Mouse (Mus musculus): ENCODE measurements around the gene D630003M21Rik. TPM values are rescaled to one million over a fixed set of nuclear protein-coding genes. Genes with fewer than 3 reads are reported as not detected.
A peak's percentile ranks its signal among the peaks of the same experiment; 100 is the strongest.

D630003M21Rik gene
- polyA plus RNA-seq, 1 experiment from 2014 or later: 8.9 TPM

GRCm38 (mm10) chr2:158186206-158186871, 42.7 kb downstream of the D630003M21Rik start:
- Histone ChIP-seq H3K9me3 (replicated peaks) (no peaks in the 10 kb centered on the region), H3K4me2 (replicated peaks) (no peak overlapping the region), H3K4me3 (no peak overlapping the region), H3K27me3 (no peaks in the 10 kb centered on the region), H3K36me3 (no peaks in the 10 kb centered on the region), H3K27ac (peak overlapping the region; percentile 12; the same call in 1 of the 2 replicates), H3K9ac (no peak overlapping the region), H3K4me1 (peaks cover 7% of the 10 kb centered on the region)
- WGBS: 75% methylated on average over 11 of the region's 11 CpGs
- ATAC-seq (ENCODE audit: low FRiP score): no peak

- Histone ChIP-seq H3K9ac (no peak overlapping the region), H3K4me2 (replicated peaks) (no peak overlapping the region), H3K36me3 (no peaks in the 10 kb centered on the region), H3K27me3 (no peaks in the 10 kb centered on the region), H3K4me1 (peaks cover 18% of the 10 kb centered on the region), H3K27ac (no peak overlapping the region), H3K4me3 (no peak overlapping the region), H3K9me3 (replicated peaks) (no peaks in the 10 kb centered on the region)
- 93% methylated on average over 8 of the region's 8 CpGs for WGBS
- no peak for ATAC-seq (ENCODE audit: low FRiP score)
Measured at GRCm38 (mm10) chr2:158183266-158183665, 45.8 kb downstream of the D630003M21Rik start.

- Histone ChIP-seq H3K9me3 (replicated peaks) (no peaks in the 10 kb centered on the region), H3K4me2 (replicated peaks) (no peak overlapping the region), H3K9ac (no peak overlapping the region), H3K36me3 (no peaks in the 10 kb centered on the region), H3K4me1 (peaks cover 24% of the 10 kb centered on the region), H3K27me3 (no peaks in the 10 kb centered on the region), H3K4me3 (no peak overlapping the region), H3K27ac (peak overlapping the region; percentile 78)
- ATAC-seq (ENCODE audit: low FRiP score): peak; percentile 57
- WGBS: 44% methylated on average over 6 of the region's 6 CpGs
Measured at GRCm38 (mm10) chr2:158181932-158182331, 47.1 kb downstream of the D630003M21Rik start.

DNA sequence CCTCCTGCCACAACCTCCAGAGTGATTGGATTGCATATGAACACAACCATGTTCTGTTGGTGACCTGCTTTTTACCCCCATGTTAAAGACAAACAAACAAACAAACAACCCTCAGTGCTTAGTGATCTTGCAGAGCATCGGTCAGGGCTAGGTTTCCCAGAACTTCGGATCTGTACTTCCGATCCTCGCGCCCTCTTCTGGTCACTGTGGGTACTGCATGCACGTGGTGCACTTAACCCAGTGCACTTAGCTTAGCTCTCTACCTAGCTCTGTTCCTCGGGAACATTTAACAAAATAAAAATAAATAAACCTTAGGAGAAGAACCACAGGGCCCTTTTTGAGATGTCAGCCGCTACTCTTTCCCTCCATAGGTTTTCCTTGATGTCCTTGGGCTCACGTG, 48.2 kb downstream of the D630003M21Rik start:
- ATAC-seq (ENCODE audit: low FRiP score): no peak
- no peaks in the 10 kb centered on the region for H3K9me3 ChIP-seq (replicated peaks)
- H3K4me2 ChIP-seq (replicated peaks): no peak overlapping the region
- no peak overlapping the region for H3K4me3 ChIP-seq
- no peak overlapping the region for H3K9ac ChIP-seq
- no peaks in the 10 kb centered on the region for H3K27me3 ChIP-seq
- WGBS: 39% methylated on average over 9 of the region's 9 CpGs
- peak overlapping the region; percentile 78; the same call in 1 of the 2 replicates for H3K27ac ChIP-seq
- peaks cover 20% of the 10 kb centered on the region for H3K4me1 ChIP-seq
- no peaks in the 10 kb centered on the region for H3K36me3 ChIP-seq

DNA sequence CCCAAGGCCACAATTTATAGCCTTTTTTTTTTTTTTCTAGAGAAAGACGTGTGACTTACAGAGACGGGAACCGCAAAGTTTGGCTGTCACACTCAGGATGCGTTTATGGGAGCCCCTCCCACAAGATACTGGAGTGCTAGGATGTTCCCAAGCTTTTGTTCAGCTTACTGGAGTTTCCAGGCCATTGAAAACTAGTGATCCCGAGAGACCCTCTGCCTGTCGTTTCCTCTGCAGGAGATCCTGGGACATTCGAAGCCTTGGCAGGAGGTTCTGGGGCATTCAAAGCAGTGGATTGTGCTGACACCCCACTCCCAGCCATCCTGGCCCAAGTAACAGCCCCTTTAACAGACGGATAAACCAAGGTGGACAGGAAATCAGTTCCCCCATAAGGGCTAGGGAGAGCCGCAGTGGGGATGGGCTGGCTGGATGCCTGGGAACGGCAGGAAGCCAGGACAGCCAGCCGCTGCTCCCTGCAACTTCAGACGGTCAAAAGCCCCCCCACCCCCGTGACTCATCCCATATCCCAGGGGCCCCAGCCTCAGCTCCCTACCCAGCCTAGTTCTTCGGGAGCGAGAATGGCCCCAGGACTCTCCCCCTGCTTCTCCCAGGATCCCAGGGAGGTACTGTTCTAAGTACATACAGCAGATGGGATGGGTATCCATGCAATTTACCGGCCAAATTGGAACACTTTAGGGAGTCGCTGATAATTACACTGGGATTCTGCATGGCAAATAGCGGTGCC, 49.5 kb downstream of the D630003M21Rik start:
- 0 out of 2 replicates have a peak overlapping the region, but pooled peaks have one; percentile 29 for H3K9ac ChIP-seq
- no peak overlapping the region for H3K27ac ChIP-seq
- no peak for ATAC-seq (ENCODE audit: low FRiP score)
- H3K4me2 ChIP-seq (replicated peaks): peak overlapping the region; percentile 45
- WGBS: 17% methylated on average over 18 of the region's 18 CpGs
- H3K9me3 ChIP-seq (replicated peaks): no peaks in the 10 kb centered on the region
- peak overlapping the region; percentile 23 for H3K4me3 ChIP-seq
- H3K36me3 ChIP-seq: no peaks in the 10 kb centered on the region
- H3K27me3 ChIP-seq: no peaks in the 10 kb centered on the region
- H3K4me1 ChIP-seq: peaks cover 20% of the 10 kb centered on the region

DNA sequence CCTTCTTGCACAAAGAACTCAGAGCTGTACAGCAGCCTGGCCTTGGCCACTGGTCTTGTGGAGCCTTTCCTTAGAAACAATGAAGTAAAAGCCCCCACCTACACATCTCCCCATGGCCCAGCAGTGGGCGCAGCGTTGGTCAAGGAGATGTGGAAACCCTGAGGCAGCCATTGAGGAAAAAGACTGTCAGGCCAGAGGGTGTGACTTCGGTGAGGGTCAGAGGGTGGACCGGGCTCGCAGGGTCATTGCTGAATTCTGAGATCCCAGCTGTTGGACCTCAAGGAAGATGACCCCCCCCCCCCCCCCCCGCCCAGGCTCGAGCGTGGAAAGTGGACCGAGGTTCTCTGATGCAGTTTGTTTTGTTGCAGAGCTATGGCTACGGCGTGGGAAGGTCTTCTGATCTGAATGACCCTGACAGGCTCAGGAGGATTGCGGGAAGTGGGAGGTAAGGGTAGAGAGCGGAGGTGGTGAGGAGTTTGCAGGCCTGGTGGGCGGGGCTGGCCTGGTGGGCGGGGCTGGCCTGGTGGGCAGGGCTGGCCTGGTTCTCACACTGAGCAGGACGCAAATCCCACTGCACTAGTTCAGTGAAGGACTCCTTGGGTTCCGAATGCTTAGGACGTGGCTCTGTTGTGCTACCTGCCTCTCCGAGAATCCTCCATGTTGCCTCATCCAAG, 50.2 kb downstream of the D630003M21Rik start:
- H3K27ac ChIP-seq: peak overlapping the region; percentile 62; the same call in 1 of the 2 replicates
- 12% methylated on average over 17 of the region's 19 CpGs for WGBS
- peak overlapping the region; percentile 45 for H3K4me2 ChIP-seq (replicated peaks)
- H3K36me3 ChIP-seq: no peaks in the 10 kb centered on the region
- H3K4me3 ChIP-seq: peak overlapping the region; percentile 23
- H3K27me3 ChIP-seq: no peaks in the 10 kb centered on the region
- H3K4me1 ChIP-seq: peaks cover 20% of the 10 kb centered on the region
- H3K9ac ChIP-seq: peak overlapping the region; percentile 29; the same call in 1 of the 2 replicates
- H3K9me3 ChIP-seq (replicated peaks): no peaks in the 10 kb centered on the region
- no peak for ATAC-seq (ENCODE audit: low FRiP score)

GRCm38 (mm10) chr2:158178139-158178538, 50.9 kb downstream of the D630003M21Rik start:
- Histone ChIP-seq H3K9ac (no peak overlapping the region), H3K27me3 (no peaks in the 10 kb centered on the region), H3K4me2 (replicated peaks) (no peak overlapping the region), H3K36me3 (no peaks in the 10 kb centered on the region), H3K9me3 (replicated peaks) (no peaks in the 10 kb centered on the region), H3K27ac (peak overlapping the region; percentile 62), H3K4me3 (no peak overlapping the region), H3K4me1 (peaks cover 20% of the 10 kb centered on the region)
- no peak for ATAC-seq (ENCODE audit: low FRiP score)
- 87% methylated on average over 4 of the region's 4 CpGs for WGBS

- Histone ChIP-seq H3K9me3 (replicated peaks) (no peaks in the 10 kb centered on the region), H3K4me2 (replicated peaks) (no peak overlapping the region), H3K36me3 (no peaks in the 10 kb centered on the region), H3K4me3 (no peak overlapping the region), H3K4me1 (peaks cover 20% of the 10 kb centered on the region), H3K27ac (peak overlapping the region; percentile 62), H3K27me3 (no peaks in the 10 kb centered on the region), H3K9ac (no peak overlapping the region)
- peak; percentile 49 for ATAC-seq (ENCODE audit: low FRiP score)
- 27% methylated on average over 3 of the region's 3 CpGs for WGBS
Measured at GRCm38 (mm10) chr2:158177574-158177973, 51.4 kb downstream of the D630003M21Rik start.

- ATAC-seq (ENCODE audit: low FRiP score): no peak
- WGBS: 93% methylated on average over 9 of the region's 9 CpGs
- Histone ChIP-seq H3K4me1 (peaks cover 20% of the 10 kb centered on the region), H3K4me2 (replicated peaks) (no peak overlapping the region), H3K27me3 (no peaks in the 10 kb centered on the region), H3K4me3 (no peak overlapping the region), H3K9ac (no peak overlapping the region), H3K9me3 (replicated peaks) (no peaks in the 10 kb centered on the region), H3K36me3 (no peaks in the 10 kb centered on the region), H3K27ac (peak overlapping the region; percentile 41; the same call in 1 of the 2 replicates)
Measured at GRCm38 (mm10) chr2:158176763-158177162, 52.3 kb downstream of the D630003M21Rik start.

- Histone ChIP-seq H3K4me3 (no peak overlapping the region), H3K36me3 (no peaks in the 10 kb centered on the region), H3K27ac (no peak overlapping the region), H3K9me3 (replicated peaks) (no peaks in the 10 kb centered on the region), H3K4me1 (peaks cover 20% of the 10 kb centered on the region), H3K9ac (no peak overlapping the region), H3K27me3 (no peaks in the 10 kb centered on the region), H3K4me2 (replicated peaks) (no peak overlapping the region)
- 89% methylated on average over 3 of the region's 3 CpGs for WGBS
- ATAC-seq (ENCODE audit: low FRiP score): no peak
Measured at GRCm38 (mm10) chr2:158175433-158175832, 53.6 kb downstream of the D630003M21Rik start.

DNA sequence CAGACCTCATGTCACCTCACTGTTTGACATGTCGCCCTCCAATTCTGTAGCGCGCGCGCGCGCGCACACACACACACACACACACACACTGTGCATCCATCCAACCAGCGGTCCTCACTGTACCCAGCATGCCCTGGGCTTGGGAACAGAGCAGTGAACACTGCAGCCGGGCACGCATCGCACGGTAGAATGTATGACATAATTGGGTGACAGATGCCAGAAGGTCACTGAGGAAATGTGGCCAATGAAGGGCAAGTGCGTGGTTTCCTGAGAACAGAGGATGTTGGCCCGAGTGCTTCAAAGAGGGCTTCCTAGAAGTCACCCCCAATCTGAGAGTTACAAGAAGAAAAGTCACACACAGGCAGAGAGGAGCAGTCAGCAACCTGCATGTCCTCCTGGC, 54.1 kb downstream of the D630003M21Rik start:
- Histone ChIP-seq H3K4me2 (replicated peaks) (no peak overlapping the region), H3K4me3 (no peak overlapping the region), H3K4me1 (peaks cover 20% of the 10 kb centered on the region), H3K9ac (no peak overlapping the region), H3K9me3 (replicated peaks) (no peaks in the 10 kb centered on the region), H3K27ac (no peak overlapping the region), H3K36me3 (no peaks in the 10 kb centered on the region), H3K27me3 (no peaks in the 10 kb centered on the region)
- WGBS: 92% methylated on average over 15 of the region's 15 CpGs
- no peak for ATAC-seq (ENCODE audit: low FRiP score)

GRCm38 (mm10) chr2:158174438-158174837, 54.6 kb downstream of the D630003M21Rik start:
- peaks cover 18% of the 10 kb centered on the region for H3K4me1 ChIP-seq
- WGBS: 80% methylated on average over 5 of the region's 5 CpGs
- H3K4me2 ChIP-seq (replicated peaks): no peak overlapping the region
- no peak overlapping the region for H3K9ac ChIP-seq
- no peaks in the 10 kb centered on the region for H3K36me3 ChIP-seq
- H3K27me3 ChIP-seq: no peaks in the 10 kb centered on the region
- no peak for ATAC-seq (ENCODE audit: low FRiP score)
- H3K27ac ChIP-seq: no peak overlapping the region
- no peaks in the 10 kb centered on the region for H3K9me3 ChIP-seq (replicated peaks)
- no peak overlapping the region for H3K4me3 ChIP-seq

Measured in hindbrain, embryonic 12.5 days (tissue).